Mouse (Mus musculus) thymus, postnatal 4 days (tissue): ENCODE measurements around the gene Zfp618.

ENCODE experiments used
- DNase-seq: peaks from one replicate; pipeline ENCODE4 v3.0.0; 2021

Zfp618 gene

GRCm38 (mm10) chr4:62999321-62999720, 33.9 kb downstream of the Zfp618 start:
- no peak for DNase-seq

GRCm38 (mm10) chr4:62999916-63000315, 34.5 kb downstream of the Zfp618 start:
- no peak for DNase-seq

DNA sequence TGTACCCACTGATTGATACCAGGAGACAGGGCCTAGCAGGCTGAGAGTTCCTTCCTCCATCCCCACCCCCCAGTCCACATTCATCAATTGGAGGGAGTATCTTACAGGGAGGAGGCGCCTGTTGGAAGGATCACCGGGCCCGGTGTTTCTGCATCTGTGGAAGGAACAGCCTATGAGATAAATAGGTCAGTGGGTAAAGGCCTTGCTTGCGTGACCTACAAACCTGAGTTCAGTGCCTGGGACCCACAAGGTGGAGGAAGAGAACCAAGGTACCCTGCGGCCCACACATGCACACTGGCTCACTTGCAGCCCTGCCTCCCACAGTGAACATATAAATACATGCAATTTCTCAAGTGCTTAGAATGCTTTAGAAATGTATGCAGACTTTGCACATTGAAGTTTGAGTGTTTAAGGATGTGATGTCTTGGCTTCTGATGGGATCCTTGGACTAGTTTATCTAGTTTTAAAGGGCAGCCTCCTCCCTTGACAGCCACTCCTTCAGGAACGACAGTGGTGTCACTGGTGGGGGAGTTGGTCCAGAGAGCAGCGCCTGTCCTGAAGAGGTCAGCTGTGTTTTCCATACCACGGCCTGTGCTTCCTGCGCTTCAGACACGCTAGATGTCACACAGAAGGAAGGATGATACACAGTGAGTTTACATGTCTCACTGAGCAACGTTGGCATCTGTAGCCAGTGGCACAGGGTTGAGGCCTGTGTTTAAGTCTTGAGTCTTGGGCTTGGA, 35.1 kb downstream of the Zfp618 start:
- DNase-seq = no peak

GRCm38 (mm10) chr4:63002386-63002785, 37.0 kb downstream of the Zfp618 start:
- DNase-seq = no peak

GRCm38 (mm10) chr4:63004519-63004918, 39.1 kb downstream of the Zfp618 start:
- no peak for DNase-seq

DNA sequence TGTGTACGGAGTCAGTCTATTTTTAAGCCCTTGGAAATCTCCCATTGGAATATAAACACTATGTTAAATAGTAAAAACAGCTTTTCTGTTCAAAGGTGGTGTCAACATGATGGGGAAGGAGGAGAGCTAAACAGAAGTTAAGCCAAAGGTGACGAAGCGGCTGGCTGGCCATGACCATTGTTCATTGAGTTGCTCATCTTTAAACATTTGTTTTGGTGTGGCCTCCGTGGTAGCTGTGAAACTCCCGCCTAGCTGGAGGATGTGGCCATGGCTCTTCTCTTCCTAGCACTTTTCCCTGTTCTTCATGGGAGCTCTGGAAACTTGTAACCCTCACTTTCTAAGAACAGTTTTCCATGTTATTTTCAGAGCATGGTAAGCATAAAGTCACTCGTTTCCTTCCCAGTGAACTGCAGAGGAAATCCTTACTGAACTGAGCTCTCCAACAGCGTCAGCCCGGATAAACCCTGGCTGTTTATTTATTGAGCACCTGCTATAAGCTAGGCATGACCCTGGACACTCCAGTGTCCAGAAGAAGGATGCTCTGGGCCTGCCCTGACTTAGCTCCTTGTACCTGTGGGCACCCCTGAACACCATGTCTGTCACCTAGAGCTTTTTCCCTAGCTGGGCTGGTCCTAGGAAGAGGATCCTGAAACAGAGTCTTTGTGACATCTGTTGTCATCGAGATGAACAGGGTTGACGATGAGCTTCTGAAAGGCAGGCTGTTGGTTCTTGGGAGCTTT, 40.2 kb downstream of the Zfp618 start:
- no peak for DNase-seq

DNA sequence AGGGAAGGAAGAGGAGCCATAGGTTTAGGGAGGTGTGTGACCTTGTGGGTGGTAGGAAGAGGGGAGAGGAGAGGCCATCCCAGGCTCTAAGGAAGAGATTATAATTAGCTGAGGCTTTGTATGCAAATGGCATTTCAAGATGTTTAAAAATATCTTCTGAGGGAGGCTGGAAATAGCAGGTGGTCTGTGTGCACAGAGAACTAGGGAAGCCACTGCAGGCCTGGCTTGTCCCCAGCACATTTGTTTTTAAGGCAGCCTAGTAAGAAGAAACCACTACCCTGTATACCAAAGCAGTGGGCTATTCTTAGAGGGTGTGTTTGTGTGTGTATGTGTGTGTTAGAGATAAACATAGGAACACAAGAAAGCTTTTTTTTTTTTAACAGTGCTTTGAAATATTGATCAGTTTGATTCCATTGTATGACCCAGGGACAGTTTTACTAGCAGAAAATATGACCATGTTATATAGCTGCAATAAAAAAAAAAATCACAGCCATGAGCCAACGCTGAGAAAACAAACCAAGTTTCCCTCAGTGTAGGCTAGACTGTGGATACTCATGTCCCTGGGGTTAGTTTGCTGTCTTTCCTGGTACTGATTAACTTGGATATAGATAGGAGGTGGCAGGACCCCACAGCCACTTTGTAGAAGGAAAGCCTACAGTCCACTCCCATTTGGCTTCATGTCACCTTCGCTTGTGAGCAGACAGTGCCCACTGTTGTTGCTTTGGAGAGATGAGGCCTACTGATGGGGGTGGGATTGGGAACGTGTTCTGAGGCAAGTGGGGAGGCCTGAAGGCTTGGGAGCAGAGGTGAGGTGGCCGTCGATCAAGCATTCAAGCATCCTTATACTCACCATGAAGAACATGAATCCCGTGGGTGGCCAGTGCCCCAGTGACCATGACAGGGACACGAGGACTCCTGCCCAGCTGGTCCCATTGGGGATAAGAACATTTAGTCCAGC, 41.1 kb downstream of the Zfp618 start:
- DNase-seq = no peak

DNA sequence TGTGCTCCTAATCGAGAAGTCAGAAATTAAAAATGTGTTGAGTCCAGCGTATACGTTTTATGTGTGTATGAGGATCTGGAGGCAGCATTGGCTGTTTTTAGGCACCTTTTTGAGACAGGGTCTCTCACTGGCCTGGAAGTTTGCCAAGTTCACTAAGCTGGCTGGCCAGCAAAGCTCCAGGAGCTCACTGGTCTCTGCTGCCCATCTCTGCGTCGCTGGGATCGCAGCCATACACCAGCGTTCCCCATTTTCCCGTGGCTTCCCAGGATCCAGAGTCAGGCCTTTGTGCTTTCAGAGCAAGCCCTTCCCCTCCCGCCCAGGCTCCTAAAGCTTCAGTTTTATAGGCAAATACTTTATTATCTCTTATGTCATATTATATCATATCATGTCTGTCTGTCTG, 42.8 kb downstream of the Zfp618 start:
- no peak for DNase-seq

DNA sequence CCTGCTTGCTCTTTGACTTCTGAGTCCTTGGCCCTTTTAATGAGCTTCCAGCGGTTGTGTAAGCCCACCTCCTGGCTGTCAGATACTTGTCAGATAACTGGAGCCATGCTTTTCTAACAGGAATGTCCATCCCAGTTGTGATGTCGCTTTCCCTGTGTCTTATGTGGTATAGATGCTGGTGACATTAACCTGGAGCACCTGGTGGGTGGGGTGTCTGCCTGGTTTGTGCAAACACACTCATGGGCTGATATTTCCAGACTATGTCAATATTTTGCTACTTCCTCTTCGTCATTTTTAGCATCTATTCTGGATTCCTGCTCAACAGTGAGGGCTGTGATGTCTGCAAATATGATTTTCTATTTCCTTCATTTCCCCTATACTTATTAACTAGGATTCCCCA, 43.4 kb downstream of the Zfp618 start:
- no peak for DNase-seq

DNA sequence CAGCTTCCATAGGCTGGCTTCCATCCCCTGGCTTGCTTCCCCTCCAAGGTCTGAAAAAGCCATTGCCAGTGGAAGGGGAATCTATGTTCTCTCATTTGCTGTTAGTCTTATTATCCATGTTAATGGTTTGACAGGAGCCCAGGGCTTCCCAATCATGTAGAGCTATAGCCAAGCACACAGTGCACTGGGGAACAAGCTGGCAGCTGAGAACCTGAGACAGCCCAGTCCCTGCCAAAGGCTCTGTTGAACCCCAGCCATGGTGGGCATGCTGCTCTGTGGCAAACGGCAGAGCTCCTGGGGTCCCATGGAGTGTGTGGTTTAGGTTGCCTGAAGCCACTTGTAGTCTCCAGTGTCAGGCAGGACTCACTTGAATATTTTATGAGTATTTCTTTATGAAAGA, 44.4 kb downstream of the Zfp618 start:
- DNase-seq = no peak

DNA sequence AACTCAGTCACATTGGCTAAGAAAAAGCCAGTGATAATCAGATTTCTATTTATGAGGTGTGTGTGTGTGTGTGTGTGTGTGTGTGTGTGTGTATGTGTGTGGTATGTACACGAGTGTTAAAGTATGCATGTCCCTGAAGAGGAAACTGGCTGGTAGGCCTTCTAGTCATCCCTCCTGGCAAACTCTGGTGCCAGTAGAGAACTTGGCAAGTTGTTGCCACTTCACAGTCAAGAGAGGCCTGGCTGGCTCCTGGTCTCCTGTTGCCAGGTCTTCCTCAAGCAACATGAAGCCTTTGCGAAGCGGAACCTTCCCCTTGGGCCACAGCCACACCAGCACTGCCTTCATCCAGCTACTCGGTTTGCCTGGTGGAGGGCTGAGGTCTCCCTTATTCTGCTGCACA, 44.9 kb downstream of the Zfp618 start:
- no peak for DNase-seq

- DNase-seq = no peak
Observed at GRCm38 (mm10) chr4:63018616-63019015, 53.2 kb downstream of the Zfp618 start.

DNA sequence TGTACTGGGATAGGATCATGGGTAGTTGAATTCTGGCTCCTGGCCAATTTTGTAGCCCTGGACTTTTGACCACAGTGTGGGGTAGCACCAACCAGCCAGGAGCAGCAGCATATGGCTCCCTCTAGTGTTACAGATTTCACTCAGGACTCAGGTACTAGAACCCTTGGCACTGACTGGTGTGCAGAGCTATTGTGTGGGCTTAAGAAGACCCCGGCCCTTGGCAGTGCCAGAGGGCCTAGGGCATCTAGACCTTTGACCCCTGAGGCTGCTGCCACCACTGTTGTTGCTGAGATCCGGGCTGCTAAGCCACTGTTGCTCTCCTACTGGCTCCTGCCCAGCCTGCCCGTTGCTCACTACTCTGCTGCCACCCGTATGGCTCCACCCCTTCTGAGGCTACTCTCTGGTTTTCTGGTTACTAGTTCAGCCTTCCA, 54.1 kb downstream of the Zfp618 start:
- no peak for DNase-seq

- DNase-seq = peak; percentile 7
Observed at GRCm38 (mm10) chr4:63021034-63021700, 55.8 kb downstream of the Zfp618 start.

DNA sequence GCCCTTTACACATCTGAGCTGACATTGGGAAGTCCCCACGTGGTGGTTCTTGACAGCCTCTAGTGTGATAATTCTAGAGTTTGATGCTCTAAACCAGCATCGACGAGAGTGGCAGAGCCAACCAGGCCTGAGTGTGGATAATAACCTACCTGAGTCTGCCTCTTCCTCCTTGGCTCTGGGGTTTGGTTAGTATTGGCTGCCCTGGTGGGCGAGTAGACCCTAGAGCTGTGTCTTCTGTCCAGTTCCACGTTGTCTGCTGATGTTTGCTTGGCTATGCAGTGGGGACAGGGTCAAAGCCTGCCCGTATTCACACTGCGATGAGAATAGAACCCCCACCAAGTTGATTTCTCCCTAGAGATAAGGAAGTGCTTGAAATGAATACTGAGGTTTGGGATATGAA, 58.1 kb downstream of the Zfp618 start:
- no peak for DNase-seq

DNA sequence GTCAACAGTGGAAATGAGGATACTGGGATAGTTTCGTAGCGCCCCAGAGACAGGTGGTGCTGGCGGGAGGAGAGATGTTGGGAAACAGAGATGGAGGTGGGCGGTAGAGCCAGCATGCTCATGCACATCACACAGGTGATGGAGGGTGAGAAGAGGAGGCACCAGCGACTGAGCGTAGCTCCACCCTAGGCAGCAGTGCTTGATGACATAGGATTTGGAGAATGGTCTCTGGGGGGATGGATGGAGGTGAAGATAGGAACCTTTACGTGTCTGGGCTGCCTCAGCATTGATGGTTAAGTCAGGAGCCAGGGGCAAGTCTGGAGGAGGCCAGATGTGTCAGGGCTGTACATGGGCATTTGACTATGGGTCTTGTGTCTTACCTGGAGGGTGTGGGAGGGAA, 58.7 kb downstream of the Zfp618 start:
- DNase-seq = no peak

DNA sequence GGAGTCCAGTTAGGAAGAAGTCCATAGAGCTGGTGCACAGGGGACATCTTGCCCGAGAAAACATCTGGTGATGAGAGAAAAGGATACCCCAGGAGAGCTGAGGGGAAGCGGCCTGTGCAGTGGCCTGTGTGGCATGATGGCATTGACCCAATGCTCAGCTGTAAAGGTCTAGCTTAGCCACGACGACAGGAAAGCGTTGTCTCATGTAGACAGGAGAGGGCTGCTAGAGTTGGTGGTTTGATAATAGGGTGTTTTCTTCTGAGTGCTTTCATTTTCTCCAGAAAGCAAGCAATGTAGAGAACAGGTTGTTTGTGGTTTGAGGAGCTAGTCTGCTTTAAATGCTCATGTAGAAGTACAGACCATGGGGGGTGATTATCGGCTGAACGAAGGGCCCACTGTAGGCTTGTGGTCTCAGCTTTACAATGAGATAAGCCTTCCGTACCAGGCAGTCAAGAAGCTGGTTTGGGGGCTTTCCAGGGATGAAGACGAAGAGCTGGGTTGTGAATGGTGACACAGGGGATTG, 59.4 kb downstream of the Zfp618 start:
- DNase-seq = no peak

GRCm38 (mm10) chr4:63025306-63025705, 59.9 kb downstream of the Zfp618 start:
- no peak for DNase-seq

DNA sequence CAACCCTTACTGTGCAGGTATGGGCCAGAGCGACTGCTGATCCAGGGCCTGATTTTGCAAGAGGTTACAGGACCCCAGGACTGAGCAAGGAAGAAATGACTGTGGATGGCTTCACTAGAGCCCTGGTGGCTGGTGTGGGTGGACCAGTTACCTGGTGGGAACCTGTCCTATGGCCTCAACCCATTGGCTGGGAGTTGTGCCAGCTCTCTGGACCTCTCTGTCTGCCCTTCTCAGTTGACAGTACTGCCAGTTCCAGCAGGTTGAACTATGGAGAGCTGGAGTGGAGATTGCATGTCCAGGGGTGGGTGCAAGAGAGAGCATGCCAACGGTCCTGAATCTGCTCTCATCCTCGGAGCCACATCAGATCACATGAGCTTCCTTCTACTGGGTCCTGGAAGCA, 60.9 kb downstream of the Zfp618 start:
- DNase-seq = no peak

- no peak for DNase-seq
Observed at GRCm38 (mm10) chr4:63027451-63027850, 62.1 kb downstream of the Zfp618 start.

DNA sequence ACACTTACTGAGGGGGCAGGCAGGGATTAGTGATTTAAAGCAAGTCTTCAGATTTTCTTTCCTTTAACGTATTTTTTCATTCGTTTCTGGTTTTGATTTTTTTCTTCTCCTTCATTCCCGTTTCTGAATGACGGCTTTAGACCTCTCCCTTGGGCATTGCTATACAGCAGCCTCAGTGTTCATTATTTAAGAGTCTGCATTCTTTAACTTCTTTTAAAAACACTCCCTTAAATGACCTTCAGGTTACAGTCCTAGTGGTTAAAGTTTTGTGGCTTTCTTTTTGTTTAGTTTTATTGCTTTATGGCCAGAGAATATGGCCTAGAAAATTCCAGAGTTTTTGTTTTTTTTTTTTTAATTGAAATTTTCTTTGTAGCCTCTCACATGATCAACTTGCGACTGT, 64.8 kb downstream of the Zfp618 start:
- no peak for DNase-seq

- DNase-seq = no peak
Observed at GRCm38 (mm10) chr4:63031240-63031639, 65.9 kb downstream of the Zfp618 start.

- no peak for DNase-seq
Observed at GRCm38 (mm10) chr4:63032581-63033006, 67.2 kb downstream of the Zfp618 start.
